Comparison of ENCODE assay signal across 11 mouse cellular contexts in the genomic region with DNA sequence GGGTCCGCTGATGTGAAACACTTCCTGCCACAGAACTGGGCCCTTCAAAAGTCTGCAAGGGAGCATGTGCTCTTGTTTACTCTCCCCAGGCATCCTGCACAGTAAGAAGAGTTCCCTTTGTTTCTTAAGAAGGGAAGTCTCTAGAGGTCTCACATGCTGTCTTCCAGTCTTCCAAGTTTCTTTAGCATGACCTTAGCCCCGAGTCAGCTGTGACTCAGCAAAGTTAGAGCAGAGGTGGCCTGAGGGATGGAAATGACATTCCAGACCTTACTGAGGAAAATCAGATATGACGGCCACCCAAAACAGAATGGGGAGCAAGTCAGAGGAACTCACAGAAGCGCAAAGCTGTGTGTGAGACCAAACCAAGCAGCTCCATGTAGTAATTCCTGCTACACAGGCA. TPM values are rescaled to one million over a fixed set of nuclear protein-coding genes. Genes with fewer than 3 reads are reported as not detected.
DNase-seq lines count a peak whose midpoint lies in the region; ATAC-seq lines count a peak whose summit lies in the region.
"Had no signal": no experiment of that assay in that cellular context is flagged by ENCODE, and none has a peak within 500 bp of the region (broad histone marks: within the 10 kb centered on the region; RNA-seq: fewer than 3 reads in every experiment).

No protein-coding gene starts in this region.

- H3K4me3 ChIP-seq in heart, embryonic 13.5 days, result no peak overlapping the region
- H3K4me3 ChIP-seq in hindbrain, embryonic 12.5 days, result no peak overlapping the region
- H3K4me3 ChIP-seq in midbrain, embryonic 11.5 days (ENCODE audit: low read depth, low read length), result no peak overlapping the region

- H3K27ac ChIP-seq in heart, embryonic 13.5 days (replicated peaks), result peak overlapping the region; percentile 29; the same call in 1 of the 2 replicates
- no peak overlapping the region for H3K27ac ChIP-seq in hindbrain, embryonic 12.5 days
- H3K27ac ChIP-seq in midbrain, embryonic 11.5 days (ENCODE audit: low read depth, low read length), result no peak overlapping the region

- H3K4me2 ChIP-seq in heart, embryonic 13.5 days, result no peak overlapping the region
- H3K4me2 ChIP-seq in hindbrain, embryonic 12.5 days (replicated peaks), result no peak overlapping the region
- no peak overlapping the region for H3K4me2 ChIP-seq in midbrain, embryonic 11.5 days

- H3K36me3 ChIP-seq in heart, embryonic 13.5 days, result peaks cover 6% of the 10 kb centered on the region
- H3K36me3 ChIP-seq in hindbrain, embryonic 12.5 days, result no peaks in the 10 kb centered on the region
- no peaks in the 10 kb centered on the region for H3K36me3 ChIP-seq in midbrain, embryonic 11.5 days (ENCODE audit: control insufficient read depth, insufficient read depth, low read length)

- no peaks in the 10 kb centered on the region for H3K27me3 ChIP-seq in heart, embryonic 13.5 days (replicated peaks)
- no peaks in the 10 kb centered on the region for H3K27me3 ChIP-seq in hindbrain, embryonic 12.5 days
- H3K27me3 ChIP-seq in midbrain, embryonic 11.5 days (ENCODE audit: control insufficient read depth, insufficient read depth, low read length), result no peaks in the 10 kb centered on the region

- H3K4me1 ChIP-seq in heart, embryonic 13.5 days, result peaks cover 41% of the 10 kb centered on the region
- peaks cover 17% of the 10 kb centered on the region for H3K4me1 ChIP-seq in hindbrain, embryonic 12.5 days
- H3K4me1 ChIP-seq in midbrain, embryonic 11.5 days (ENCODE audit: control insufficient read depth, insufficient read depth, low read length), result no peaks in the 10 kb centered on the region

- no peak for ATAC-seq in heart, embryonic 13.5 days (ENCODE audit: extremely low read depth, insufficient number of reproducible peaks, low FRiP score, low TSS enrichment)
- ATAC-seq in hindbrain, embryonic 12.5 days (ENCODE audit: low FRiP score), result no peak
- ATAC-seq in midbrain, embryonic 11.5 days (ENCODE audit: low FRiP score), result no peak

- no peaks in the 10 kb centered on the region for H3K9me3 ChIP-seq in heart, embryonic 13.5 days
- H3K9me3 ChIP-seq in hindbrain, embryonic 12.5 days (replicated peaks), result no peaks in the 10 kb centered on the region
- no peaks in the 10 kb centered on the region for H3K9me3 ChIP-seq in midbrain, embryonic 11.5 days (ENCODE audit: control insufficient read depth, low read length)
- H3K9me3 ChIP-seq: G1E had no signal

- H3K9ac ChIP-seq in heart, embryonic 13.5 days, result no peak overlapping the region; the same call in 1 of the 2 replicates
- no peak overlapping the region for H3K9ac ChIP-seq in hindbrain, embryonic 12.5 days
- no peak overlapping the region for H3K9ac ChIP-seq in midbrain, embryonic 11.5 days (ENCODE audit: low read length)

- peak; percentile 41 for DNase-seq in heart, adult 8-10 months (ENCODE audit: low spot score)
- DNase-seq in heart, postnatal 4 days, result no peak
- DNase-seq in adipocyte (ENCODE audit: low spot score), result peak; percentile 75
- DNase-seq in kidney, postnatal 36 days, result peak; percentile 54 to 57
- DNase-seq in cerebellum, adult 9-10 months, result no peak
- no peak for DNase-seq in midbrain, embryonic 11.5 days (ENCODE audit: low spot score, missing footprints)
- DNase-seq: right cerebral cortex, postnatal 14 days; thymus, adult 18-20 months had no signal

- WGBS in heart, embryonic 13.5 days, result 52% methylated on average over 4 of the region's 4 CpGs
- WGBS in hindbrain, embryonic 12.5 days, result 66% methylated on average over 4 of the region's 4 CpGs
- WGBS in midbrain, embryonic 11.5 days, result 82% methylated on average over 4 of the region's 4 CpGs

RNA-seq across cellular contexts. Expression of a gene that starts 37.8 kb away (rescaled TPM):
- 10 to 100 TPM; 29.2 to 32.2 (median 30.1) TPM for total RNA-seq in heart, adult 8-10 months (2022)
- total RNA-seq in heart, postnatal 4 days (2021), result 10 to 100 TPM; 33.7 to 34.9 TPM
- polyA plus RNA-seq in heart, embryonic 13.5 days (2015; fragmentation: Nextera tagmentation; extraction: Ambion mirVana), result 5.1 and 6.6 TPM in 2 replicates
- 21.7 and 23.7 TPM in 2 replicates for polyA plus RNA-seq in hindbrain, embryonic 12.5 days (2016; fragmentation: Nextera tagmentation; extraction: Ambion mirVana)
- polyA plus RNA-seq in midbrain, embryonic 11.5 days (2014; fragmentation: Nextera tagmentation; extraction: Ambion mirVana), result 15.7 and 17.1 TPM in 2 replicates

RNA-seq across cellular contexts. Expression of a gene that starts 56.2 kb away (rescaled TPM):
- 10 to 100 TPM; 24.8 to 28.4 (median 26.5) TPM for total RNA-seq in heart, adult 8-10 months (2022)
- total RNA-seq in heart, postnatal 4 days (2021), result 10 to 100 TPM; 19.2 to 21.7 TPM
- 23.3 and 23.4 TPM in 2 replicates for polyA plus RNA-seq in heart, embryonic 13.5 days (2015; fragmentation: Nextera tagmentation; extraction: Ambion mirVana)
- polyA plus RNA-seq in hindbrain, embryonic 12.5 days (2016; fragmentation: Nextera tagmentation; extraction: Ambion mirVana), result 50.7 and 56.6 TPM in 2 replicates
- 37.4 and 40.6 TPM in 2 replicates for polyA plus RNA-seq in midbrain, embryonic 11.5 days (2014; fragmentation: Nextera tagmentation; extraction: Ambion mirVana)

Comparison
In these comparisons a context has a peak if more than half of its experiments do, and no peak if none do; other contexts are left out.
1. DNase-seq: peak in heart, adult 8-10 months (single experiment), adipocyte (single experiment) and kidney, postnatal 36 days (2 of 2); none in heart, postnatal 4 days (single experiment), cerebellum, adult 9-10 months (single experiment) and midbrain, embryonic 11.5 days (single experiment).